ENCODE assay signal across 11 mouse cellular contexts in genomic region chr13:46341419-46341818, GRCm38 (mm10).
"Had no signal": no experiment of that assay in that cellular context is flagged by ENCODE, and none has a peak within 500 bp of the region (broad histone marks: within the 10 kb centered on the region; RNA-seq: fewer than 3 reads in every experiment).

No protein-coding gene starts in this region.

- ATAC-seq: midbrain, embryonic 13.5 days had no signal

- H3K27me3 ChIP-seq: midbrain, embryonic 13.5 days; neural tube, embryonic 12.5 days; stomach, embryonic 15.5 days had no signal

- H3K4me2 ChIP-seq: midbrain, embryonic 13.5 days; neural tube, embryonic 12.5 days; stomach, embryonic 15.5 days had no signal

- H3K36me3 ChIP-seq: midbrain, embryonic 13.5 days; neural tube, embryonic 12.5 days; stomach, embryonic 15.5 days had no signal

- H3K27ac ChIP-seq: layer of hippocampus, adult 2 months; liver, embryonic 14.5 days; midbrain, embryonic 13.5 days; neural tube, embryonic 12.5 days; stomach, embryonic 15.5 days had no signal

- H3K4me3 ChIP-seq: layer of hippocampus, adult 2 months; midbrain, embryonic 13.5 days; neural tube, embryonic 12.5 days; stomach, embryonic 15.5 days had no signal

- DNase-seq: kidney, adult 8-10 months; kidney, postnatal 36 days; left cerebral cortex, postnatal 4 days; lung, adult 18-20 months; thymus, adult 2 months; thymus, postnatal 25 days had no signal

- H3K9ac ChIP-seq: liver, embryonic 14.5 days; midbrain, embryonic 13.5 days; neural tube, embryonic 12.5 days; stomach, embryonic 15.5 days had no signal

- H3K9me3 ChIP-seq: midbrain, embryonic 13.5 days; neural tube, embryonic 12.5 days; stomach, embryonic 15.5 days had no signal

- H3K4me1 ChIP-seq: midbrain, embryonic 13.5 days; neural tube, embryonic 12.5 days; stomach, embryonic 15.5 days had no signal
